Mouse (Mus musculus) kidney, adult 2 months (tissue): ENCODE data around the gene Gprasp1.
"Not testable (repeated sequence)": the region's sequence is repeated elsewhere in the genome, so short reads cannot be mapped to it uniquely, and the experiment has no call there.

Experiments
- CTCF ChIP-seq: fragments of 200-500 bp; conservative IDR thresholded peaks from 2 replicates; pipeline ENCODE4 v1.5.1; 2011; ENCODE audit warnings: low read depth, mild to moderate bottlenecking, control low read depth, low read length, moderate library complexity, mixed read lengths; ENCODE audit not compliant: insufficient read depth, insufficient read length
- POLR2A ChIP-seq: fragments of 200-500 bp; IDR thresholded peaks from one replicate; pipeline ENCODE4 v1.6.1; 2011; ENCODE audit warnings: low read depth, low read length, control low read depth

GRCm38 (mm10) chrX:135838521-135839360 lies 96.2 kb downstream of the Gprasp1 start, which contains the start of gene Gprasp2:
- TF ChIP-seq POLR2A, CTCF: not testable (repeated sequence)
